Mouse (Mus musculus): ENCODE results near the gene Gm6370. TPM values are rescaled to one million over a fixed set of nuclear protein-coding genes. Genes with fewer than 3 reads are reported as not detected.
"Not testable (repeated sequence)": the region's sequence is repeated elsewhere in the genome, so short reads cannot be mapped to it uniquely, and the experiment has no call there.

Gene Gm6370
- polyA plus RNA-seq (2012; rRNA removed) = not detected in 2 replicates

- not testable (repeated sequence) for DNase-seq (ENCODE audit: extremely low spot score in 1 of 2, low spot score in 1 of 2)
Measured at GRCm38 (mm10) chr5:146491063-146491462, at the start of gene Gm6370. TSS of gene Gm6370 (plus strand) at chr5:146491363.

- no peak for DNase-seq (ENCODE audit: extremely low spot score in 1 of 2, low spot score in 1 of 2)
Measured at GRCm38 (mm10) chr5:146442767-146443166, 48.4 kb upstream of the Gm6370 start.

GRCm38 (mm10) chr5:146446633-146447032, 44.5 kb upstream of the Gm6370 start:
- no peak for DNase-seq (ENCODE audit: extremely low spot score in 1 of 2, low spot score in 1 of 2)

- no peak for DNase-seq (ENCODE audit: extremely low spot score in 1 of 2, low spot score in 1 of 2)
Measured at GRCm38 (mm10) chr5:146451592-146452254, 39.4 kb upstream of the Gm6370 start.

GRCm38 (mm10) chr5:146453556-146453955, 37.6 kb upstream of the Gm6370 start:
- DNase-seq (ENCODE audit: extremely low spot score in 1 of 2, low spot score in 1 of 2) = peak; percentile 29 to 58

- no peak for DNase-seq (ENCODE audit: extremely low spot score in 1 of 2, low spot score in 1 of 2)
Measured at GRCm38 (mm10) chr5:146461612-146462011, 29.6 kb upstream of the Gm6370 start.

GRCm38 (mm10) chr5:146466663-146467062, 24.5 kb upstream of the Gm6370 start:
- DNase-seq (ENCODE audit: extremely low spot score in 1 of 2, low spot score in 1 of 2) = peak in 1 of 2 experiments; percentile 39

GRCm38 (mm10) chr5:146468311-146468710, 22.9 kb upstream of the Gm6370 start:
- no peak for DNase-seq (ENCODE audit: extremely low spot score in 1 of 2, low spot score in 1 of 2)

- no peak for DNase-seq (ENCODE audit: extremely low spot score in 1 of 2, low spot score in 1 of 2)
Measured at GRCm38 (mm10) chr5:146470821-146471220, 20.3 kb upstream of the Gm6370 start.

GRCm38 (mm10) chr5:146471311-146471710, 19.9 kb upstream of the Gm6370 start:
- no peak for DNase-seq (ENCODE audit: extremely low spot score in 1 of 2, low spot score in 1 of 2)

- no peak for DNase-seq (ENCODE audit: extremely low spot score in 1 of 2, low spot score in 1 of 2)
Measured at GRCm38 (mm10) chr5:146471821-146472220, 19.3 kb upstream of the Gm6370 start.

GRCm38 (mm10) chr5:146479564-146479963, 11.6 kb upstream of the Gm6370 start:
- peak in 1 of 2 experiments; percentile 73 for DNase-seq (ENCODE audit: extremely low spot score in 1 of 2, low spot score in 1 of 2)

GRCm38 (mm10) chr5:146481665-146482064, 9.5 kb upstream of the Gm6370 start, which contains the start of gene Gm6408:
TSS of gene Gm6408 (plus strand) at chr5:146481965.
- DNase-seq (ENCODE audit: extremely low spot score in 1 of 2, low spot score in 1 of 2) = not testable (repeated sequence)

GRCm38 (mm10) chr5:146488959-146489358, 2.2 kb upstream of the Gm6370 start:
- peak in 1 of 2 experiments; percentile 57 for DNase-seq (ENCODE audit: extremely low spot score in 1 of 2, low spot score in 1 of 2)

- DNase-seq (ENCODE audit: extremely low spot score in 1 of 2, low spot score in 1 of 2) = not testable (repeated sequence)
Measured at GRCm38 (mm10) chr5:146502099-146502498, 10.9 kb downstream of the Gm6370 start, which contains the start of gene 4930449I24Rik. TSS of gene 4930449I24Rik (plus strand) at chr5:146502399.

GRCm38 (mm10) chr5:146513823-146514222, 22.7 kb downstream of the Gm6370 start, which contains the start of gene Gm3402:
TSS of gene Gm3402 (plus strand) at chr5:146514123.
- DNase-seq (ENCODE audit: extremely low spot score in 1 of 2, low spot score in 1 of 2) = not testable (repeated sequence)

- DNase-seq (ENCODE audit: extremely low spot score in 1 of 2, low spot score in 1 of 2) = not testable (repeated sequence)
Measured at GRCm38 (mm10) chr5:146525501-146525900, 34.3 kb downstream of the Gm6370 start, which contains the start of gene Gm3404. TSS of gene Gm3404 (plus strand) at chr5:146525801.

GRCm38 (mm10) chr5:146537347-146537746, 46.2 kb downstream of the Gm6370 start, which contains the start of gene Gm3409:
TSS of gene Gm3409 (plus strand) at chr5:146537647.
- DNase-seq (ENCODE audit: extremely low spot score in 1 of 2, low spot score in 1 of 2) = not testable (repeated sequence)
